Mouse (Mus musculus) liver, embryonic 15.5 days (tissue): ENCODE results near the gene Mapk12. TPM values are rescaled to one million over a fixed set of nuclear protein-coding genes. Genes with fewer than 3 reads are reported as not detected.
A peak's percentile ranks its signal among the peaks of the same experiment; 100 is the strongest.

Source experiments
- ATAC-seq: fragments of 200-750 bp; cut with Nextera tagmentation; 2 replicates; pipeline ENCODE4 v1.8.0; 2017; ENCODE audit warnings: moderate number of reproducible peaks, mild to moderate bottlenecking, moderate library complexity; ENCODE audit not compliant: insufficient read depth
- H3K27ac ChIP-seq: fragments of 300-500 bp; sonication (generic); replicated peaks from 2 replicates; pipeline ENCODE4 v1.5.1; 2015; ENCODE audit warnings: mild to moderate bottlenecking, inconsistent platforms
- H3K27me3 ChIP-seq: fragments of 300-500 bp; sonication (generic); 2 replicates; pipeline ENCODE4 v1.6.1; 2015; ENCODE audit warnings: mild to moderate bottlenecking, inconsistent platforms
- H3K36me3 ChIP-seq: fragments of 300-500 bp; sonication (generic); replicated peaks from 2 replicates; pipeline ENCODE4 v1.6.1; 2015; ENCODE audit warnings: moderate library complexity, mild to moderate bottlenecking, inconsistent platforms
- H3K4me1 ChIP-seq: fragments of 300-500 bp; sonication (generic); replicated peaks from 2 replicates; pipeline ENCODE4 v1.6.1; 2015; ENCODE audit warnings: inconsistent platforms
- H3K4me2 ChIP-seq: fragments of 300-500 bp; sonication (generic); 2 replicates; pipeline ENCODE4 v1.6.1; 2015; ENCODE audit warnings: moderate library complexity, mild to moderate bottlenecking, inconsistent platforms
- H3K4me3 ChIP-seq: fragments of 300-500 bp; sonication (generic); replicated peaks from 2 replicates; pipeline ENCODE4 v1.5.1; 2015; ENCODE audit warnings: mild to moderate bottlenecking, inconsistent platforms
- H3K9ac ChIP-seq: fragments of 300-500 bp; sonication (generic); 2 replicates; pipeline ENCODE4 v1.6.1; 2015; ENCODE audit warnings: moderate library complexity, mild to moderate bottlenecking, inconsistent platforms
- H3K9me3 ChIP-seq: fragments of 300-500 bp; sonication (generic); replicated peaks from 2 replicates; pipeline ENCODE4 v1.6.1; 2016; ENCODE audit warnings: inconsistent platforms
- WGBS: fragments of 180-500 bp; shearing (Covaris S2); methylation state at CpG from one replicate; pipeline ENCODE4 v1.1.7; 2015; ENCODE audit warnings: mixed read lengths; ENCODE audit not compliant: insufficient replicate concordance; 5-methylcytosine and 5-hydroxymethylcytosine counted together
- microRNA-seq: library from miRNA; unstranded; fragments of <30 nt; microRNA quantifications from one replicate; pipeline ENCODE4, GENCODE M21; 2016
- polyA plus RNA-seq: library from polyadenylated mRNA; unstranded; fragments of >200 nt; fragmentation: Nextera tagmentation; extraction: Ambion mirVana; gene quantifications from 2 replicates; pipeline ENCODE4 v1.2.1, GENCODE M21; 2015

Mapk12 gene
- polyA plus RNA-seq, 1 experiment from 2014 or later, result 1.5 TPM

GRCm38 (mm10) chr15:89090662-89091061 is 49.8 kb downstream of the Mapk12 start:
- Histone ChIP-seq H3K4me1 (peaks cover 26% of the 10 kb centered on the region), H3K4me2 (peak overlapping the region; percentile 93), H3K27me3 (no peaks in the 10 kb centered on the region), H3K9ac (no peak overlapping the region), H3K36me3 (peaks cover 42% of the 10 kb centered on the region), H3K27ac (no peak overlapping the region), H3K4me3 (peak overlapping the region; percentile 81; the same call in 1 of the 2 replicates), H3K9me3 (no peaks in the 10 kb centered on the region)
- no peak for ATAC-seq
- WGBS, result 86% methylated on average over 4 of the region's 4 CpGs

- WGBS, result 1% methylated on average over 68 of the region's 68 CpGs
- ATAC-seq, result peak; percentile 67
- H3K9me3 ChIP-seq, result no peaks in the 10 kb centered on the region
Observed at GRCm38 (mm10) chr15:89089248-89090051, 51.1 kb downstream of the Mapk12 start.

GRCm38 (mm10) chr15:89088607-89089247 is 51.8 kb downstream of the Mapk12 start, which contains the start of gene Selenoo:
Selenoo (plus strand) TSS chr15:89089084.
- H3K4me2 ChIP-seq, result peak within 1 kb of the TSS; percentile 93
- H3K27me3 ChIP-seq, result no peaks in the 10 kb centered on the region
- 1% methylated on average over 38 of the region's 38 CpGs for WGBS
- peaks cover 33% of the 10 kb centered on the region for H3K36me3 ChIP-seq
- peak; percentile 87 for ATAC-seq
- no peaks in the 10 kb centered on the region for H3K9me3 ChIP-seq
- peak within 1 kb of the TSS; percentile 88 for H3K9ac ChIP-seq
- peaks cover 29% of the 10 kb centered on the region for H3K4me1 ChIP-seq
- peak within 1 kb of the TSS; percentile 80 for H3K27ac ChIP-seq
- H3K4me3 ChIP-seq, result peak within 1 kb of the TSS; percentile 81

More at GRCm38 (mm10) chr15:89089248-89090051, 51.1 kb downstream of the Mapk12 start:
- Histone ChIP-seq H3K4me2 (peak overlapping the region; percentile 93), H3K36me3 (peaks cover 40% of the 10 kb centered on the region), H3K4me1 (peaks cover 26% of the 10 kb centered on the region), H3K9ac (peak overlapping the region; percentile 88), H3K27ac (peak overlapping the region; percentile 80), H3K27me3 (no peaks in the 10 kb centered on the region), H3K4me3 (peak overlapping the region; percentile 81)

GRCm38 (mm10) chr15:89084826-89085225 is 55.7 kb downstream of the Mapk12 start:
- Histone ChIP-seq H3K4me2 (no peak overlapping the region), H3K4me3 (no peak overlapping the region), H3K27me3 (no peaks in the 10 kb centered on the region), H3K9ac (no peak overlapping the region), H3K27ac (no peak overlapping the region), H3K9me3 (no peaks in the 10 kb centered on the region), H3K36me3 (peaks cover 41% of the 10 kb centered on the region), H3K4me1 (peaks cover 19% of the 10 kb centered on the region)
- no peak for ATAC-seq
- WGBS, result 62% methylated on average over 2 of the region's 2 CpGs

- Histone ChIP-seq H3K9ac (no peak overlapping the region), H3K9me3 (no peaks in the 10 kb centered on the region), H3K27ac (peak overlapping the region; percentile 51; the same call in 1 of the 2 replicates), H3K36me3 (peaks cover 43% of the 10 kb centered on the region), H3K27me3 (no peaks in the 10 kb centered on the region), H3K4me1 (peaks cover 14% of the 10 kb centered on the region), H3K4me3 (no peak overlapping the region), H3K4me2 (no peak overlapping the region)
- 0 out of 2 replicates have a peak, but pooled peaks have one; percentile 19 for ATAC-seq
- WGBS, result 83% methylated on average over 1 of the region's 1 CpGs
Observed at GRCm38 (mm10) chr15:89083906-89084305, 56.6 kb downstream of the Mapk12 start.

Small RNAs within 50 kb of the gene (microRNA-seq; reads per million reads assigned to microRNA genes)
- 2.5 reads per million, percentile 2 among the genes with 10 or more reads in this experiment for gene Mir6958
- gene Mir7118, result 1.0 reads per million

Other genes starting within 250 kb of the Mapk12 start
- gene Ttll8, start 186.3 kb downstream of the Mapk12 start, polyA plus RNA-seq, result not detected in 2 replicates
- not detected in 2 replicates for gene Mlc1, start 161.7 kb downstream of the Mapk12 start, polyA plus RNA-seq
- gene Mov10l1, start 157.8 kb downstream of the Mapk12 start, polyA plus RNA-seq, result not detected in 2 replicates
- not detected in 2 replicates for gene Panx2, start 81.0 kb downstream of the Mapk12 start, polyA plus RNA-seq
- gene Trabd, start 65.6 kb downstream of the Mapk12 start, polyA plus RNA-seq, result 19.2 and 23.8 TPM in 2 replicates
- 9.3 and 10.7 TPM in 2 replicates for gene Selenoo, start 51.6 kb downstream of the Mapk12 start, polyA plus RNA-seq
- 6.0 and 7.5 TPM in 2 replicates for gene Tubgcp6, start 17.6 kb downstream of the Mapk12 start, polyA plus RNA-seq
- 8.6 and 9.1 TPM in 2 replicates for gene Hdac10, start 12.0 kb downstream of the Mapk12 start, polyA plus RNA-seq
- 0.44 and 0.68 TPM in 2 replicates for gene Mapk11, start 8.9 kb upstream of the Mapk12 start, polyA plus RNA-seq
- 22.3 and 30.1 TPM in 2 replicates for gene Plxnb2, start 40.1 kb upstream of the Mapk12 start, polyA plus RNA-seq
- 3.3 and 3.5 TPM in 2 replicates for gene Dennd6b, start 55.8 kb upstream of the Mapk12 start, polyA plus RNA-seq
- gene Ppp6r2, start 70.8 kb upstream of the Mapk12 start, polyA plus RNA-seq, result 14.9 and 16.3 TPM in 2 replicates
- gene Sbf1, start 174.6 kb upstream of the Mapk12 start, polyA plus RNA-seq, result 21.4 and 28.6 TPM in 2 replicates
- gene Adm2, start 182.0 kb upstream of the Mapk12 start, polyA plus RNA-seq, result 1.7 and 2.0 TPM in 2 replicates
- gene Miox, start 193.7 kb upstream of the Mapk12 start, polyA plus RNA-seq, result 10.3 and 10.6 TPM in 2 replicates
- 30.9 and 35.3 TPM in 2 replicates for gene Lmf2, start 215.0 kb upstream of the Mapk12 start, polyA plus RNA-seq
- 110 and 115 TPM in 2 replicates for gene Ncaph2, start 215.0 kb upstream of the Mapk12 start, polyA plus RNA-seq
- gene Sco2, start 233.1 kb upstream of the Mapk12 start, polyA plus RNA-seq, result 2.4 and 4.3 TPM in 2 replicates
- gene Tymp, start 236.3 kb upstream of the Mapk12 start, polyA plus RNA-seq, result 0.40 TPM in 2 replicates
- gene Odf3b, start 238.6 kb upstream of the Mapk12 start, polyA plus RNA-seq, result 0.46 and 0.68 TPM in 2 replicates
- not detected in 2 replicates for gene Klhdc7b, start 244.2 kb upstream of the Mapk12 start, polyA plus RNA-seq